9 mouse cellular contexts compared by ENCODE assay signal in the genomic region with DNA sequence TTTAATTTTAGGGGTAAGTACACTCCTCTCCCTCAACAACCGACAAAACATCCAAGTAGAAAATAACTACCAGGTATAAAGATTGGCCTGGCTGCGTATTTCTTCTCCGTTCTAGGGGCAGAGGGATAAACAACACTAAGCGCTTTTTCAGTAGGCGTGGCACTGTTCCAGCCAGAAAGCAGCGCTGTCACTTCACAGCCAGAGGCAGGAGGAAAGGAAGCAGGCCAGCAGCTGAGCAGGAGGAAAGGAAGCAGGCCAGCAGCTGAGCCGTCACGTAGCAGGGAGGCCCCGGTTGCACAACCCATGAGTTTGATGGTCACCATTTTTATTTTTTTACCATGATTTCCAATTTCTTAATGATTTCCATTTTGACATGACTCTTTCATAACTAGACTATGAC. TPM values are rescaled to one million over a fixed set of nuclear protein-coding genes. Genes with fewer than 3 reads are reported as not detected.
DNase-seq lines count a peak whose midpoint lies in the region; ATAC-seq and TF ChIP-seq lines count a peak whose summit lies in the region.
"Had no signal": no experiment of that assay in that cellular context is flagged by ENCODE, and none has a peak within 500 bp of the region (broad histone marks: within the 10 kb centered on the region; RNA-seq: fewer than 3 reads in every experiment).

No protein-coding gene starts in this region.

- peak overlapping the region; percentile 66; the same call in 1 of the 2 replicates for H3K4me2 ChIP-seq in hindbrain, embryonic 15.5 days

- peak overlapping the region; percentile 76; the same call in 1 of the 2 replicates for H3K9ac ChIP-seq in hindbrain, embryonic 15.5 days

- H3K9me3 ChIP-seq in hindbrain, embryonic 15.5 days, result no peaks in the 10 kb centered on the region
- H3K9me3 ChIP-seq in megakaryocyte, embryonic 14.5 days, result no peaks in the 10 kb centered on the region

- intact Hi-C loops in gastrocnemius, adult 2 months (cut with DNase I), result no loop called here

- peaks cover 16% of the 10 kb centered on the region for H3K36me3 ChIP-seq in hindbrain, embryonic 15.5 days
- peaks cover 64% of the 10 kb centered on the region for H3K36me3 ChIP-seq in megakaryocyte, embryonic 14.5 days (replicated peaks; ENCODE audit: low read length)
- H3K36me3 ChIP-seq in small intestine, adult 2 months (ENCODE audit: control insufficient read depth, insufficient read depth, low read length), result peaks cover 28% of the 10 kb centered on the region

- TF ChIP-seq CTCF in cerebellum, adult 2 months (IDR thresholded peaks at IDR 0.05; ENCODE audit: borderline replicate concordance, insufficient read depth, low read depth, low read length), result no peak
- no peak for TF ChIP-seq CTCF in gastrocnemius, adult 2 months (IDR thresholded peaks at IDR 0.05)
- no peak for TF ChIP-seq CTCF in small intestine, adult 2 months (IDR thresholded peaks at IDR 0.05; ENCODE audit: extremely low read depth, insufficient read length, insufficient replicate concordance, low read depth, low read length)

- no peak for ATAC-seq in hindbrain, embryonic 15.5 days (ENCODE audit: low FRiP score, low read depth)
- ATAC-seq in activated CD4-positive, CD25-positive, alpha-beta regulatory T cell, adult 4 months, result no peak

- TF ChIP-seq POLR2A in cerebellum, adult 2 months (IDR thresholded peaks at IDR 0.05; ENCODE audit: borderline replicate concordance, insufficient read depth, low read length), result no peak
- TF ChIP-seq POLR2A in small intestine, adult 2 months (IDR thresholded peaks at IDR 0.05; ENCODE audit: low read depth, low read length), result no peak

- H3K4me3 ChIP-seq in cerebellum, adult 2 months (replicated peaks; ENCODE audit: insufficient read depth, low read depth, low read length), result peak overlapping the region; percentile 14
- peak overlapping the region; percentile 80 for H3K4me3 ChIP-seq in gastrocnemius, adult 2 months
- no peak overlapping the region for H3K4me3 ChIP-seq in hindbrain, embryonic 15.5 days
- peak overlapping the region; percentile 94 for H3K4me3 ChIP-seq in megakaryocyte, embryonic 14.5 days (replicated peaks)
- no peak overlapping the region for H3K4me3 ChIP-seq in small intestine, adult 2 months (ENCODE audit: low read depth, low read length)

- peak overlapping the region; percentile 62; the same call in 1 of the 2 replicates for H3K27ac ChIP-seq in cerebellum, adult 2 months (ENCODE audit: insufficient read depth, low read length)
- H3K27ac ChIP-seq in gastrocnemius, adult 2 months, result peak overlapping the region; percentile 99
- peak overlapping the region; percentile 98 for H3K27ac ChIP-seq in hindbrain, embryonic 15.5 days (replicated peaks)
- H3K27ac ChIP-seq in small intestine, adult 2 months (ENCODE audit: insufficient read depth, low read depth, low read length), result peak overlapping the region; percentile 53

- H3K4me1 ChIP-seq in cerebellum, adult 2 months (ENCODE audit: control insufficient read depth, insufficient read depth, low read length), result peaks cover 8% of the 10 kb centered on the region
- H3K4me1 ChIP-seq in hindbrain, embryonic 15.5 days (replicated peaks), result peaks cover 40% of the 10 kb centered on the region
- peaks cover 69% of the 10 kb centered on the region for H3K4me1 ChIP-seq in megakaryocyte, embryonic 14.5 days
- H3K4me1 ChIP-seq in small intestine, adult 2 months (ENCODE audit: control insufficient read depth, insufficient read depth, insufficient read length, low read length), result peaks cover 21% of the 10 kb centered on the region

- WGBS in cerebellum, adult 2 months, result 9% methylated on average over 9 of the region's 9 CpGs
- 59% methylated on average over 9 of the region's 9 CpGs for WGBS in hindbrain, embryonic 15.5 days
- 27% methylated on average over 9 of the region's 9 CpGs for WGBS in small intestine, adult 2 months

- H3K27me3 ChIP-seq in cerebellum, adult 2 months (ENCODE audit: control insufficient read depth, insufficient read depth, low read length), result no peaks in the 10 kb centered on the region
- no peaks in the 10 kb centered on the region for H3K27me3 ChIP-seq in hindbrain, embryonic 15.5 days
- H3K27me3 ChIP-seq in megakaryocyte, embryonic 14.5 days (replicated peaks), result no peaks in the 10 kb centered on the region
- no peaks in the 10 kb centered on the region for H3K27me3 ChIP-seq in small intestine, adult 2 months (ENCODE audit: control insufficient read depth, insufficient read depth, low read length)

- peak; percentile 44 for DNase-seq in NIH3T3 (ENCODE audit: low read depth)
- peak; percentile 45 to 53 for DNase-seq in cerebellum, adult 2 months
- peak; percentile 88 for DNase-seq in gastrocnemius, adult 2 months
- peak; percentile 38 to 63 for DNase-seq in left cerebral cortex, adult 9 months (ENCODE audit: low spot score in 2 of 2)

RNA-seq across cellular contexts. Expression of a gene that starts 1.6 kb away (rescaled TPM):
- polyA plus RNA-seq in cerebellum, adult 2 months (2012; rRNA removed), result 296 and 301 TPM in 2 replicates
- 100 to 1,000 TPM; 185 to 198 TPM for total RNA-seq in gastrocnemius, adult 2 months (2021)
- polyA plus RNA-seq in hindbrain, embryonic 15.5 days (2015; fragmentation: Nextera tagmentation; extraction: Ambion mirVana), result 160 and 163 TPM in 2 replicates
- polyA plus RNA-seq in megakaryocyte, embryonic 14.5 days (2012; ENCODE audit: insufficient read depth, low replicate concordance), result 58.1 and 113 TPM in 2 replicates
- 28.8 and 40.1 TPM in 2 replicates for polyA plus RNA-seq in small intestine, adult 2 months (2012; rRNA removed)
- 10 to 100 TPM; 40.9 to 53.5 TPM for polyA plus RNA-seq in activated CD4-positive, CD25-positive, alpha-beta regulatory T cell, adult 4 months (2017; shearing (Covaris generic))

RNA-seq across cellular contexts. Expression of a gene that starts 10.8 kb away (rescaled TPM):
- not detected in 2 replicates for polyA plus RNA-seq in cerebellum, adult 2 months (2012; rRNA removed)
- not detected for total RNA-seq in gastrocnemius, adult 2 months (2021)
- polyA plus RNA-seq in hindbrain, embryonic 15.5 days (2015; fragmentation: Nextera tagmentation; extraction: Ambion mirVana), result not detected in 2 replicates
- 8.0 and 26.4 TPM in 2 replicates for polyA plus RNA-seq in megakaryocyte, embryonic 14.5 days (2012; ENCODE audit: insufficient read depth, low replicate concordance)
- not detected in 2 replicates for polyA plus RNA-seq in small intestine, adult 2 months (2012; rRNA removed)
- not detected for polyA plus RNA-seq in activated CD4-positive, CD25-positive, alpha-beta regulatory T cell, adult 4 months (2017; shearing (Covaris generic))
- total RNA-seq: layer of hippocampus, postnatal 25 days had no signal

RNA-seq across cellular contexts. Expression of a gene that starts 24.7 kb away (rescaled TPM):
- 0.17 and 0.28 TPM in 2 replicates for polyA plus RNA-seq in cerebellum, adult 2 months (2012; rRNA removed)
- not detected for total RNA-seq in gastrocnemius, adult 2 months (2021)
- 0.05 and 0.21 TPM in 2 replicates for polyA plus RNA-seq in hindbrain, embryonic 15.5 days (2015; fragmentation: Nextera tagmentation; extraction: Ambion mirVana)
- not detected in 2 replicates for polyA plus RNA-seq in megakaryocyte, embryonic 14.5 days (2012; ENCODE audit: insufficient read depth, low replicate concordance)
- 0.04 TPM in 1 of 2 replicates, not detected in the other for polyA plus RNA-seq in small intestine, adult 2 months (2012; rRNA removed)
- polyA plus RNA-seq in activated CD4-positive, CD25-positive, alpha-beta regulatory T cell, adult 4 months (2017; shearing (Covaris generic)), result not detected

RNA-seq across cellular contexts. Expression of a gene that starts 39.7 kb away (rescaled TPM):
- polyA plus RNA-seq in cerebellum, adult 2 months (2012; rRNA removed), result 0.03 TPM in 2 replicates
- not detected for total RNA-seq in gastrocnemius, adult 2 months (2021)
- not detected in 2 replicates for polyA plus RNA-seq in hindbrain, embryonic 15.5 days (2015; fragmentation: Nextera tagmentation; extraction: Ambion mirVana)
- polyA plus RNA-seq in megakaryocyte, embryonic 14.5 days (2012; ENCODE audit: insufficient read depth, low replicate concordance), result 0.04 TPM in 1 of 2 replicates, not detected in the other
- not detected in 2 replicates for polyA plus RNA-seq in small intestine, adult 2 months (2012; rRNA removed)
- polyA plus RNA-seq in activated CD4-positive, CD25-positive, alpha-beta regulatory T cell, adult 4 months (2017; shearing (Covaris generic)), result not detected
- total RNA-seq: layer of hippocampus, postnatal 25 days had no signal

RNA-seq across cellular contexts. Expression of a gene that starts 51.7 kb away (rescaled TPM):
- polyA plus RNA-seq in cerebellum, adult 2 months (2012; rRNA removed), result 35.5 and 36.5 TPM in 2 replicates
- total RNA-seq in gastrocnemius, adult 2 months (2021), result 10 to 100 TPM; 40.5 to 43.5 TPM
- 41.5 and 42.6 TPM in 2 replicates for polyA plus RNA-seq in hindbrain, embryonic 15.5 days (2015; fragmentation: Nextera tagmentation; extraction: Ambion mirVana)
- 4.3 and 11.4 TPM in 2 replicates for polyA plus RNA-seq in megakaryocyte, embryonic 14.5 days (2012; ENCODE audit: insufficient read depth, low replicate concordance)
- polyA plus RNA-seq in small intestine, adult 2 months (2012; rRNA removed), result 11.7 and 33.3 TPM in 2 replicates
- 10 to 100 TPM; 62.4 to 64.7 TPM for polyA plus RNA-seq in activated CD4-positive, CD25-positive, alpha-beta regulatory T cell, adult 4 months (2017; shearing (Covaris generic))

Comparison
In these comparisons a context has a peak if more than half of its experiments do, and no peak if none do; other contexts are left out.
1. H3K4me3 ChIP-seq: peak in cerebellum, adult 2 months (single experiment), gastrocnemius, adult 2 months (single experiment) and megakaryocyte, embryonic 14.5 days (single experiment); none in hindbrain, embryonic 15.5 days (single experiment) and small intestine, adult 2 months (single experiment).
2. Peak in every context shown above with its lines, with median percentiles within 50 percentile points of each other: DNase-seq and H3K27ac ChIP-seq.